Mouse (Mus musculus): Measurements from ENCODE around the gene Glg1. TPM values are rescaled to one million over a fixed set of nuclear protein-coding genes. Genes with fewer than 3 reads are reported as not detected.
A peak's percentile ranks its signal among the peaks of the same experiment; 100 is the strongest.
"Not testable (repeated sequence)": the region's sequence is repeated elsewhere in the genome, so short reads cannot be mapped to it uniquely, and the experiment has no call there.

Glg1 gene
- total RNA-seq (2021): 100 to 1,000 TPM; 141 to 142 TPM
- long read RNA-seq, experiment 1, full-length matches to known transcripts: 26 of 57 reads
- long read RNA-seq, experiment 1, partial matches to known transcripts: 4 of 57 reads
- long read RNA-seq, experiment 1, other reads (novel, unspliced or antisense): 27 of 57 reads
- long read RNA-seq, experiment 2, full-length matches to known transcripts: 50 of 107 reads
- long read RNA-seq, experiment 2, partial matches to known transcripts: 5 of 107 reads
- long read RNA-seq, experiment 2, other reads (novel, unspliced or antisense): 52 of 107 reads

GRCm38 (mm10) chr8:111258631-111259407 is at the start of gene Glg1:
Gene Glg1, minus strand, starts transcription at chr8:111259216.
- peak; percentile 88 to 95 for DNase-seq (ENCODE audit: low spot score in 2 of 2)
- peak within 1 kb of the TSS; percentile 84 for H3K4me3 ChIP-seq
- no peak for TF ChIP-seq CTCF (conservative IDR thresholded peaks at IDR 0.05)
- peak within 1 kb of the TSS; percentile 99 for H3K27ac ChIP-seq

GRCm38 (mm10) chr8:111305031-111305730 is 46.2 kb upstream of the Glg1 start:
- TF ChIP-seq CTCF (conservative IDR thresholded peaks at IDR 0.05): no peak
- Histone ChIP-seq H3K27ac (peak overlapping the region; percentile 21), H3K4me3 (no peak overlapping the region)
- no peak for DNase-seq (ENCODE audit: low spot score in 2 of 2)

- H3K4me3 ChIP-seq: no peak overlapping the region
- DNase-seq (ENCODE audit: low spot score in 2 of 2): no peak
- no peak for TF ChIP-seq CTCF (conservative IDR thresholded peaks at IDR 0.05)
- peak overlapping the region; percentile 21; the same call in 1 of the 2 replicates for H3K27ac ChIP-seq
Measured at GRCm38 (mm10) chr8:111304359-111304758, 45.3 kb upstream of the Glg1 start.

GRCm38 (mm10) chr8:111303076-111303803 is 44.2 kb upstream of the Glg1 start:
- H3K27ac ChIP-seq: 0 out of 2 replicates have a peak overlapping the region, but pooled peaks have one; percentile 28
- DNase-seq (ENCODE audit: low spot score in 2 of 2); H3K4me3 ChIP-seq: not testable (repeated sequence)

- Histone ChIP-seq H3K4me3 (peak overlapping the region; percentile 28), H3K27ac (no peak overlapping the region)
- no peak for DNase-seq (ENCODE audit: low spot score in 2 of 2)
- TF ChIP-seq CTCF (conservative IDR thresholded peaks at IDR 0.05): peak; percentile 56
Measured at GRCm38 (mm10) chr8:111300597-111301546, 41.9 kb upstream of the Glg1 start.

- Histone ChIP-seq H3K27ac (peak within 1 kb of the TSS; percentile 95), H3K4me3 (peak within 1 kb of the TSS; percentile 100)
- peak; percentile 93 to 97 for DNase-seq (ENCODE audit: low spot score in 2 of 2)
- TF ChIP-seq CTCF (conservative IDR thresholded peaks at IDR 0.05): peak; percentile 34
Measured at GRCm38 (mm10) chr8:111299821-111300568, 41.0 kb upstream of the Glg1 start, which contains the start of gene Rfwd3. Gene Rfwd3, minus strand, starts transcription at chr8:111300222.

- DNase-seq (ENCODE audit: low spot score in 2 of 2): peak; percentile 6 to 36
- Histone ChIP-seq H3K27ac (peak overlapping the region; percentile 95), H3K4me3 (peak overlapping the region; percentile 100)
- no peak for TF ChIP-seq CTCF (conservative IDR thresholded peaks at IDR 0.05)
Measured at GRCm38 (mm10) chr8:111299363-111299820, 40.4 kb upstream of the Glg1 start.

GRCm38 (mm10) chr8:111298011-111298410 is 39.0 kb upstream of the Glg1 start:
- H3K27ac ChIP-seq: no peak overlapping the region

GRCm38 (mm10) chr8:111291733-111292132 is 32.7 kb upstream of the Glg1 start:
- no peak for DNase-seq (ENCODE audit: low spot score in 2 of 2)
- no peak overlapping the region for H3K27ac ChIP-seq
- no peak overlapping the region for H3K4me3 ChIP-seq
- TF ChIP-seq CTCF (conservative IDR thresholded peaks at IDR 0.05): no peak

More at GRCm38 (mm10) chr8:111298011-111298410, 39.0 kb upstream of the Glg1 start:
- DNase-seq (ENCODE audit: low spot score in 2 of 2): no peak
- no peak for TF ChIP-seq CTCF (conservative IDR thresholded peaks at IDR 0.05)
- H3K4me3 ChIP-seq: no peak overlapping the region

GRCm38 (mm10) chr8:111290586-111290985 is 31.6 kb upstream of the Glg1 start:
- H3K4me3 ChIP-seq: no peak overlapping the region

More at GRCm38 (mm10) chr8:111290586-111290985, 31.6 kb upstream of the Glg1 start:
- no peak overlapping the region for H3K27ac ChIP-seq
- no peak for DNase-seq (ENCODE audit: low spot score in 2 of 2)
- no peak for TF ChIP-seq CTCF (conservative IDR thresholded peaks at IDR 0.05)

Measured in layer of hippocampus, adult 2 months (tissue).